Mouse (Mus musculus): Measurements from ENCODE around the gene B2m.
A peak's percentile ranks its signal among the peaks of the same experiment; 100 is the strongest.
"Not testable (repeated sequence)": the region's sequence is repeated elsewhere in the genome, so short reads cannot be mapped to it uniquely, and the experiment has no call there.

The B2m gene

GRCm38 (mm10) chr2:122147508-122148241 lies at the start of gene B2m:
Gene B2m, plus strand, starts transcription at chr2:122147686.
- peak; percentile 95 for DNase-seq

GRCm38 (mm10) chr2:122097686-122098085 lies 49.8 kb upstream of the B2m start:
- not testable (repeated sequence) for DNase-seq

DNA sequence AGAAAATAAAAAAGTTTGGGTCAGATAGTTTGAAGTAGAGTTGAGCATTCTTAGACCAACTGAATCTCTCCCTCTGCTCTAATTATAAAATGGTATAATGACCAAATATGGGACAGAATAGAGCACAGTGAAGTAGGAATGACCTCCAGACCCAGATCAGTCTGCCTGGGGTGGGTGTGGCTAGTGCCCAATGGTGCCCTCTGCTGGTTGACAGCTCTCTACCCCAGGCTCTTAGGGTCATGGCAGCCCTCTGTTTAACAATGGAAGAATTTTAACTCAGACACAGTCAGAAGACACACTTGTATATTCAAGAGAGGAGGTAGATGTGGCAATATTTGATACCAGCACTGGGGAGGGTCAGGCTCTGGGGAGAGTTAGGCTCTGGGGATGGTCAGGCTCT lies 45.4 kb upstream of the B2m start:
- DNase-seq, result no peak

- DNase-seq, result no peak
Observed at GRCm38 (mm10) chr2:122108101-122108500, 39.4 kb upstream of the B2m start.

GRCm38 (mm10) chr2:122109714-122110113 lies 37.8 kb upstream of the B2m start:
- DNase-seq, result no peak

GRCm38 (mm10) chr2:122116888-122117287 lies 30.6 kb upstream of the B2m start:
- no peak for DNase-seq

- DNase-seq, result peak; percentile 99
Observed at GRCm38 (mm10) chr2:122117961-122118958, 29.2 kb upstream of the B2m start, which contains the start of gene Spg11. Gene Spg11, minus strand, starts transcription at chr2:122118386.

- DNase-seq, result no peak
Observed at GRCm38 (mm10) chr2:122125680-122126572, 21.6 kb upstream of the B2m start.

DNA sequence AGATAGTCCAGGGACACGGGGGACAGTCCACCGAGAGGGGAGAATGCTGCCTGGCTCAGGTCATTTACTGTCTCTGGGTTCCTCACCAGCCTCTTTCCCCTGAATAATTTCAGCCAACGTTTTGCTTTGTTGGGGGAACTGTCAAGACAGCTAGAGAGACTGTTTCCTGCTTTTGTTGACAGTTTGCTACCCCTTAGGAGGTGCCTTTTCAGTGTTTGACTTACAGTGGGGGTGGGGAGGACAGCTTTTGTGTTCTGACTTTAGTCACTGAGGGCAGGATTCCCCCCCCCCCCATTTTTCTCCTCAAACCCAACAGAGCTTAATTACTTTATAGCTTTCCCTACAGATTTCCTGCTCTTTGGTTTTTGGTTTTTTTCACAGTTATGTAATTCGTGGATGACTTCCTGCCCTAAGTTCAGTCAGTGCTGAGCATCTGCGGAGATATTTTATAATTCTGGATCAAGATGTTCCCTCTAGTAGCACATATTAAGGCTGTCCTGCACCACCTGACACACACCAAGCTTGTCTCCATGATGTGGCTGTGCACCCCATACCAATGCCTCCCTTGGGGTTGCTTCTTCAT lies 20.6 kb upstream of the B2m start:
- DNase-seq, result no peak

DNA sequence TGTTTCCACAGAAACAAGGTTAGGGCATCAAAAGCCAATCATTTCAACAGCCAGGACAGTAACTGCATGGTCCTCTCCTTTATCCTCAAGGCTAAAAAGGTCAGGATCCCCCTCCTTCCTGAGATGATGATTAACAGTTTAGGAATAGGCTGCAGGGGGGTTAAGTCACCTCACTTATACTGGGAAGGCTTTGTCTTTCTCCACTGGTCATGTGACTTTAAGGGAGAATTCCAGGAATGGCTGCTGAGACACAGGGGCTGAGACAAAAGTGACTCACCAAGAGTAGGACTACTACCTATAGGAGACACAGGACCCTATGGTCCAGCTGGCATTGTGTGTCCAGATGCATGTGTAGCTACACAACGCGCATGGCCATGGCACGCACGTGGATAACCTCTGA lies 19.9 kb upstream of the B2m start:
- DNase-seq, result no peak

DNA sequence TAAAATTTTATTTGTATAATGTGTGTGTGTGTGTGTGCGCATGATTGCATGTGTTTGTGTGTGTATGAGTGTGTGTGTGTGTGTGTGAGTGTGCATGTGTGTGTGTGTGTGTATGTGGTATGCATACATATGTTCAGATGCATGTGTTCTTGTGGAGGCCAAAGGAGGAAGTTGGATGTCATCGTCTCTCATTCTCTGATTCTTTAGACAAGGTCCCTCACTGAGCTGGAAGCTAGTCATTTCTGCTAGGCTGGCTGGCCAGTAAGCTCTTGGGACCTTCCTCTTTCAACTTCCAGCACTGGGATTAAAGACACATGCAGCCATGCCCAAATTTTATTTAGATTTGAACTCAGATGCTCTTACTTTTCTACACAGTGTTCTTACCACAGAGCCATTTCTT lies 15.4 kb upstream of the B2m start:
- DNase-seq, result no peak

DNA sequence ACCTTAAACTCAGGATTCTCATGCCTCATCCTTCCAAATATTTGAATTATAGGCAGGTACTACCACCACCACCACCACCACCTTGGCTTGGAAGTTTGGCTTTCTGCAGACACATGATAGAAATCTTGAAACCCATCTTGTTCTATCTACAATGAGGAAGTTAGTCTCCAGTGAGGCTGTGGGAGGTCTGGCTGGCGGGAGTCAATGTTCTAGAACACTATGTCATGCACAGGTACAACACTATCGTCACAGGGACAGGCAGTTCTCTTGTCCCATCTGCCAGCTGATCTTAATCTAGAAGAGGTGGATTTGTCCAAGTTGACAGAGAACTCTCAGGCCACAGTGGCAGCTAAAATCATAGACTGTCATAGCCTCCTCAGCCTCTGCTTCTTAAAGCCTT lies 14.9 kb upstream of the B2m start:
- DNase-seq, result no peak

GRCm38 (mm10) chr2:122137839-122138465 lies 9.5 kb upstream of the B2m start:
- no peak for DNase-seq

DNA sequence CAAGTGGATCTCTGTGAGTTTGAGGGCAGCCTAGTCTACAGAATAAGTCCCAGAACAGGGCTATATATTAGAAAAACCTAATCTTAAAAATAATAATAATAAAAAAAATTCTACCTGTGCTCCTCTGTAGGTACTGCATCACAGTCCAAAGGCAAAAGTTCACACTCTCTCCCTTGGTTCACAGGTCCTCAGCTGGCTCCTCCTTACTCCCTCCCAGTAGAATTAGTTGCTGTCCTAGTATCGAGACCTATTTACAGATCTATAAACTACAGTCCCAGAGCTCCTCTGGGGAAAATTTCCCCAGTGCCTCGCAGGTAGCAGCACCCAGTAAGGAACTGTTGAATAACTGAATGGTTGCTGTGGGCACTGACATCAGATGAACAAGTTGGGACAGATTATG lies 6.7 kb upstream of the B2m start:
- no peak for DNase-seq

DNA sequence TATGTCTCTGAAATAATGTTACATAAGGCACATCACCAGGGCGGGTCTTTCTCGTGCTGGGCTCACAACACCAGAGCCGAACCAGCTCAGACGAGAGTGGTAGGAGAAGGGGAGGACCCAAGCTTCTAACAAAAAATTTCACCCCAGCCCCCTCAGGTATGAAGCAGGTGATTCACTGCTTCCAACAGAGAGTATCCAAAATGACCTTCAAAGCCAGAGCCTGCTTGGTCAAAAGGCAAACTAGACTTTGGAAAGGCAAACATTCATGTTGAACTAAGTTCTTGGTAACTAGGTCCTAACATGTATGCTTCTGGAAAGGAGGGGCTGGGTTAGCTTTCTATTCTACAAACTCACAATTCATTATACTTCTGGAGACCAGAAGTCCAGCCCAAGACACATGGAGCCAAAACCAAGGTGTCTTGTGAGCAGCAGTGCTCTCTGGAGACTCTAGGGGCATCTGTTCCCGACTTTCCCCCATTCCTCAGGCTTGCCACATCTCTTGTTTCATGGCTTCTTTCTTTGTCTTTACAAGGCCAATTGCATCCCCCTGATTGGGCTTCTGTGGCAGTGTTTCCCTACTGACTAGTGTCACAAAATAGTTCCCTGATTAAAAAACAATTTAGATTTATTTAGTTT lies 6.0 kb upstream of the B2m start:
- no peak for DNase-seq

DNA sequence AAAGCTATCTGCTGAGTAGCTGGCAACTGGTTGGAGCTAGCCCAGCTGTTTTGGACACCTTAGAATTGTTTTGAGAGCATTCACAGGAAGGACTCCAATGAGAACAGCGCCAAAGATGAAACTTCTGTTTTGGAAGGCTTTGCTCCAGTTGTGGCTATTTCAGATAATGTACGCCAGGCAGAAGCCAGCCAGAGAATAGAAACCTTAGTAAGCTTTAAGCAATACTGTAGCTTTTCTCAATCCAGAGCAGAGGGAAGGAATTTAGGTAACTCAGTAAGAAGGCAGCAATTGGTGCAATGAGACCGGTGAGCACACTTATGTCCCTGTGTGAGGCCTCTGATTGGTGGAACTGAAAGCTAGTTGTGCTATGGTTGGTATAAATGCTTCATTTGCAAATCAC lies 4.4 kb upstream of the B2m start:
- no peak for DNase-seq

GRCm38 (mm10) chr2:122145756-122146155 lies 1.7 kb upstream of the B2m start:
- no peak for DNase-seq

DNA sequence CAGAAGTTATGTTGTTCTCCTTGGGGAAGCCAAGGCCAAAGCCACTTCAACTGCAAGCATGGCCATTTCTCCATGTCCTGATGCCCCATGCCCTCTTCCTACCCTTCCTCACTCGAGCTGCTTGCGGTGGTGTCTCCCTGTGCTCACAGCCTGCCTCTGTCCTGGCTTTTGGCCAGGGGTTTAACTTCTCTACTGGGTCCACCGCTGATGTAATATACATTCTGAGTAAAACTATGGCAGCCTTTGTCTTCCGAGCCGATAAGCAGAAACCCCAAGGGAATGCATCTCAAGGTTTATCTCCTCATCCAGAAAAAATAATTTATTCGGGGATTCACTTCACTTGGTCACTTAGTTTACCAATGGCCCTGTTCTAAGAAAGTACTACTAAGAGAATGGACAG lies 799 bp upstream of the B2m start:
- DNase-seq, result no peak

DNA sequence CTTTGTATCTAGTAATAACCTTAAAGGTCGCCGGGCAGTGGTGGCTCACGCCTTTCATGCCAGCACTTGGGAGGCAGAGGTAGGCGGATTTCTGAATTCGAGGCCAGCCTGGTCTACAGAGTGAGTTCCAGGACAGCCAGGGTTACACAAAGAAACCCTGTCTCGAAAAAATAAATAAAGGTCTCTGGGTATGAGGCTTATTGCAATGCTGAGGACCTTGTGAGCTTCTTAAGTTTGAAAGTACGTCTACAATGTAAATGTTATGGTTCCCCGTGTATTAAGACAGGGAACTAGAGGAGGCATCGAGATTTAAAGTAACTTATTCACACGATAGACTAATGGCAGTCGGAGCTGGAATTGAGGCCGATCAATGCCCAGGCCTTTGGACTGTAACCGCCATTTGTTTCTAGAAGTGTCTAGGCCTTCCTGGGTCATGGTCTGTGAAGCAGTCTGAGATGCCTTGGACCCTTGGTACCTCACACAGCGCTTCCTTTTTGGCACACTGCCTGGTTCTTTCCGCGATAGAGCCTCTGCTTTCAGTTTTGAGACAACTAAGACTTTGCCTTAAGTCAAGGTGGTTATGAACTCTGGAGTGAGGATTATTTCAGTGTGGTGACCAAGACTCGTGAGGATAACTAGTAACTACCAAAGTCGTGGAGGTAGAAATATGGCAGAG lies 894 bp downstream of the B2m start:
- DNase-seq, result peak; percentile 27

DNA sequence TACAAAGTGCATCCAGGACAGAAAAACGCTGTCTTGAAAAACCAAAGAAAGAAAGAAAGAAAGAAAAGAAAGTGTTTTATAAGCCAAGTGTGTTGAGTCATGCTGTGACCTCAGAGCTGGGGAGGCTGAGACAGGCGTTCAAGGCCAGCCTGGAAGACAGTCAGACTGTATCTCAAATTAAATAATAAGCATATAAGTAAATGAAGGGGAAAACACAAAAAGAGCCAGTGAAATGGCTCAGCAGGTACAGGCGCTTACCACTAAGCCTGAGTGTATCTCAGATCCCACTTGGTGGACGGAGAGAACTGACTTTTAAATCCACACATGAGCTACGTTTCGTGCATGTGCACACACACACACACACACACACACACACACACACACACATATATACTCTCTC lies 1.8 kb downstream of the B2m start:
- DNase-seq, result no peak

DNA sequence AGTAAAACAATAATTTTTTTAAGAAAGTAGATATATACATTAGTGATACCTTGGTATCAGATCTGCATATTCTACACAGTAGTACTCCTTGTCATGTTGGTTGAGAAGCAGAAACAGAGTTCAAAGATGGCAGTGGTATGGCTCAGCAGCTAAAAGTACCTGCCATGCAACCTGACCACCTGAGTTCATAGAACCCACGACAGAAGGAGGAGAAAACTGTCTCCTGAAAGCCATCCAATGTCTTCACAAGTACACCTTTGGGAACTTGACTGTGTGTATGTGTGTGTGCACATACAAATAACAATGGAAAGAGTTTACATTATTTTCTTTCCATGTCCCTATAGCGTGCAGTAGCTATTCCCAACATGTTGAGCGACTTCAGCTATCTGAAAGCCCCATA lies 2.2 kb downstream of the B2m start:
- no peak for DNase-seq
